Mouse (Mus musculus) MEL (cell line): ENCODE results near the gene Myog. TPM values are rescaled to one million over a fixed set of nuclear protein-coding genes. Genes with fewer than 3 reads are reported as not detected.

Experiments
- DNase-seq: peaks from one replicate; pipeline ENCODE4 v3.0.0; 2011; ENCODE audit warnings: low read depth, low spot score
- H3K27ac ChIP-seq: 2 replicates; pipeline ENCODE4 v1.5.1; 2012; ENCODE audit warnings: low read depth, mild to moderate bottlenecking, control low read depth, low read length, moderate library complexity; ENCODE audit not compliant: control insufficient read depth
- H3K27me3 ChIP-seq, 2 experiments: fragments of 150-350 bp in 1 of 2; sonication (generic) in 1 of 2; 2 replicates each; pipeline ENCODE4 v1.6.1; 2012; ENCODE audit warnings: low read length in 2 of 2, mild to moderate bottlenecking in 2 of 2, improper control_type of control experiment in 1 of 2, moderate library complexity in 1 of 2; ENCODE audit not compliant: insufficient read depth in 2 of 2, control insufficient read depth in 1 of 2
- H3K36me3 ChIP-seq, 2 experiments: 2 replicates each; pipeline ENCODE4 v1.6.1; 2012 to 2014; ENCODE audit warnings: low read length in 2 of 2, improper control_type of control experiment in 1 of 2, inconsistent platforms in 1 of 2, mild to moderate bottlenecking in 1 of 2; ENCODE audit not compliant: insufficient read depth in 2 of 2, control insufficient read depth in 1 of 2
- H3K4me1 ChIP-seq, 2 experiments: fragments of 150-350 bp in 1 of 2; sonication (generic) in 1 of 2; 2 replicates each; pipeline ENCODE4 v1.6.1; 2012; ENCODE audit warnings: low read length in 2 of 2, improper control_type of control experiment in 1 of 2, mild to moderate bottlenecking in 1 of 2; ENCODE audit not compliant: insufficient read depth in 2 of 2, control insufficient read depth in 1 of 2
- H3K4me3 ChIP-seq, 2 experiments: fragments of 150-350 bp in 1 of 2; sonication (generic) in 1 of 2; 2 replicates each; pipeline ENCODE4 v1.5.1; 2012; ENCODE audit warnings: low read depth in 2 of 2, low read length in 2 of 2, mild to moderate bottlenecking in 2 of 2, moderate library complexity in 2 of 2, control low read depth in 1 of 2, improper control_type of control experiment in 1 of 2; ENCODE audit not compliant: control insufficient read depth in 1 of 2, insufficient read depth in 1 of 2
- H3K79me2 ChIP-seq: 2 replicates; pipeline ENCODE4 v1.6.1; 2012; ENCODE audit warnings: mild to moderate bottlenecking, low read length, moderate library complexity; ENCODE audit not compliant: control insufficient read depth, poor library complexity, insufficient read depth
- H3K9ac ChIP-seq: 2 replicates; pipeline ENCODE4 v1.6.1; 2012; ENCODE audit warnings: low read depth, mild to moderate bottlenecking, control low read depth, low read length, moderate library complexity; ENCODE audit not compliant: control insufficient read depth, poor library complexity, severe bottlenecking
- H3K9me3 ChIP-seq: fragments of 150-350 bp; sonication (generic); replicated peaks from 2 replicates; pipeline ENCODE4 v1.6.1; 2012; ENCODE audit warnings: mild to moderate bottlenecking, low read length, improper control_type of control experiment, moderate library complexity; ENCODE audit not compliant: insufficient read depth
- CTCF ChIP-seq, 3 experiments: IDR thresholded peaks in 2 of 3; conservative IDR thresholded peaks in 1 of 3; 2 replicates each; pipeline ENCODE4 v1.5.1; 2011 to 2012; ENCODE audit warnings: low read length in 3 of 3, low read depth in 2 of 3, mild to moderate bottlenecking in 2 of 3, improper control_type of control experiment in 1 of 3, inconsistent platforms in 1 of 3, mixed read lengths in 1 of 3, moderate library complexity in 1 of 3; ENCODE audit not compliant: control insufficient read depth in 1 of 3, insufficient read depth in 1 of 3, poor library complexity in 1 of 3, severe bottlenecking in 1 of 3
- ELF1 ChIP-seq: IDR thresholded peaks from 2 replicates; pipeline ENCODE4 v1.6.1; 2014; ENCODE audit warnings: low read depth, mild to moderate bottlenecking, inconsistent platforms, low read length, improper control_type of control experiment, moderate library complexity
- EP300 ChIP-seq, 2 experiments: IDR thresholded peaks; 2 replicates each; pipeline ENCODE4 v1.6.1; 2011; ENCODE audit warnings: improper control_type of control experiment in 2 of 2, low read length in 2 of 2, low read depth in 1 of 2, mild to moderate bottlenecking in 1 of 2
- ETS1 ChIP-seq: IDR thresholded peaks from 2 replicates; pipeline ENCODE4 v1.6.1; 2012; ENCODE audit warnings: low read depth, mild to moderate bottlenecking, inconsistent platforms, low read length, improper control_type of control experiment, moderate library complexity
- GABPA ChIP-seq: IDR thresholded peaks from 2 replicates; pipeline ENCODE4 v1.6.1; 2012; ENCODE audit warnings: low read depth, mild to moderate bottlenecking, inconsistent platforms, low read length, improper control_type of control experiment, moderate library complexity
- MAFK ChIP-seq: IDR thresholded peaks from 2 replicates; pipeline ENCODE4 v1.6.1; 2011; ENCODE audit warnings: low read depth, mild to moderate bottlenecking, low read length, improper control_type of control experiment, borderline replicate concordance
- MAX ChIP-seq: IDR thresholded peaks from 2 replicates; pipeline ENCODE4 v1.6.1; 2011; ENCODE audit warnings: low read length, improper control_type of control experiment
- MEF2A ChIP-seq: IDR thresholded peaks from 2 replicates; pipeline ENCODE4 v1.6.1; 2014; ENCODE audit warnings: low read depth, mild to moderate bottlenecking, inconsistent platforms, low read length, improper control_type of control experiment; ENCODE audit not compliant: poor library complexity, insufficient replicate concordance, severe bottlenecking; ENCODE audit errors: extremely low read depth
- MXI1 ChIP-seq: IDR thresholded peaks from 2 replicates; pipeline ENCODE4 v1.6.1; 2011; ENCODE audit warnings: mild to moderate bottlenecking, low read depth, low read length, improper control_type of control experiment
- POLR2AphosphoS2 ChIP-seq: IDR thresholded peaks from 2 replicates; pipeline ENCODE4 v1.6.1; 2011; ENCODE audit warnings: low read length, improper control_type of control experiment
- RAD21 ChIP-seq: IDR thresholded peaks from 2 replicates; pipeline ENCODE4 v1.6.1; 2011; ENCODE audit warnings: mild to moderate bottlenecking, low read depth, low read length, improper control_type of control experiment
- SMC3 ChIP-seq: IDR thresholded peaks from 2 replicates; pipeline ENCODE4 v1.6.1; 2011; ENCODE audit warnings: low read depth, low read length, improper control_type of control experiment
- USF1 ChIP-seq: IDR thresholded peaks from 2 replicates; pipeline ENCODE4 v1.6.1; 2014; ENCODE audit warnings: low read depth, mild to moderate bottlenecking, inconsistent platforms, low read length, improper control_type of control experiment, moderate library complexity
- ZC3H11A ChIP-seq: IDR thresholded peaks from 2 replicates; pipeline ENCODE4 v1.6.1; 2012; ENCODE audit warnings: low read depth, mild to moderate bottlenecking, inconsistent platforms, low read length, improper control_type of control experiment
- ZMIZ1 ChIP-seq: IDR thresholded peaks from 2 replicates; pipeline ENCODE4 v1.6.1; 2012; ENCODE audit warnings: low read depth, mild to moderate bottlenecking, inconsistent platforms, low read length, improper control_type of control experiment, moderate library complexity
- polyA plus RNA-seq, 2 experiments: library from polyadenylated mRNA; stranded (reverse) in 1 of 2; unstranded in 1 of 2; fragments of >175 nt in 1 of 2; fragments of >200 nt in 1 of 2; gene quantifications; 2 replicates each; pipeline versions ENCODE4 v1.2.1 to v1.2.4; 2012; ENCODE audit warnings: low replicate concordance in 2 of 2, low read depth in 1 of 2; ENCODE audit not compliant: insufficient read length in 2 of 2, insufficient read depth in 1 of 2, missing spikeins in 1 of 2
- total RNA-seq: library from RNA; depleted of rRNA; stranded (reverse); fragments of 300-350 nt; gene quantifications from 2 replicates; pipeline ENCODE4 v1.2.3, GENCODE M21; 2012

The Myog gene
- total and polyA plus RNA-seq, 3 experiments: not detected

DNA sequence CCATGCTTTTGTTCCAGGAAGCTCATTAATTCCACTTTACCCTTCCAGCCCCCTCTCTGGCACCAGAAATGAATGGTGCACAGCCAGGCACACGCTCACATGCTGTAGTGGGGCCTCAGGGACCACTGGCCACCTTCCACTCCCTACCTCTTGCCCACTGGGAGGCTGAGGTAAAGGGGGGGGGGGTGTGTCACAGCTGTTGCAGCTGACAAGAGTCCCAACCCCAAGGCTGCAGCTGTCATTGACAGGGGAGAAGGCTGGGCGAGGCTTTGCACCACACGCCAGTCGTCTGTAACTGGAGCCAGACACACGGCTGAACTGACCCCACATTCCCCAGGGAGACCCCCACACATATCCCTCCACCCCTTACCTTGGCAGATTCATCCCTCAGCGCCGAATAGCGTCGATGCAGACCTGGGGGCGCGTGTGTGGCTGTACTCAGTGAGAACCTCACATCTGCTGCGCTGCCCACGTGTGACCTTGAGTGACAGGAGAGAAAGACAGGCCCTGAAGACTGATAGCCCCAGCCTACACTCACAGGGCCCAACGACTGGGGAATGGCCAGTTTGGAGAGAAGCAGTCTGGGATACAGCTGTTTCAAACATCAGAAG, 31.0 kb downstream of the Myog start:
- no peaks in the 10 kb centered on the region; a peak in 1 of 4 replicates for H3K27me3 ChIP-seq
- no peaks in the 10 kb centered on the region for H3K9me3 ChIP-seq
- H3K36me3 ChIP-seq: no peaks in the 10 kb centered on the region
- no peak for DNase-seq
- H3K79me2 ChIP-seq: no peaks in the 10 kb centered on the region
- H3K4me1 ChIP-seq: no peaks in the 10 kb centered on the region
- H3K4me3 ChIP-seq: no peak overlapping the region
- TF ChIP-seq EP300 (IDR thresholded peaks at IDR 0.05; ENCODE audit: low read depth in 1 of 2, low read length in 2 of 2): no peak
- no peak for TF ChIP-seq MEF2A
- no peak for TF ChIP-seq ZMIZ1
- no peak for TF ChIP-seq MAFK
- TF ChIP-seq MAX: no peak
- TF ChIP-seq ELF1: no peak
- no peak for TF ChIP-seq ZC3H11A
- TF ChIP-seq POLR2AphosphoS2: no peak
- TF ChIP-seq GABPA: no peak
- TF ChIP-seq USF1: no peak
- TF ChIP-seq CTCF (IDR thresholded peaks at IDR 0.05 in 2 of 3, conservative IDR thresholded peaks at IDR 0.05 in 1 of 3; ENCODE audit: control insufficient read depth in 1 of 3, insufficient read depth in 1 of 3, low read depth in 2 of 3, low read length in 3 of 3, poor library complexity in 1 of 3, severe bottlenecking in 1 of 3): no peak
- TF ChIP-seq MXI1: no peak
- H3K9ac ChIP-seq: no peak overlapping the region
- no peak overlapping the region for H3K27ac ChIP-seq

DNA sequence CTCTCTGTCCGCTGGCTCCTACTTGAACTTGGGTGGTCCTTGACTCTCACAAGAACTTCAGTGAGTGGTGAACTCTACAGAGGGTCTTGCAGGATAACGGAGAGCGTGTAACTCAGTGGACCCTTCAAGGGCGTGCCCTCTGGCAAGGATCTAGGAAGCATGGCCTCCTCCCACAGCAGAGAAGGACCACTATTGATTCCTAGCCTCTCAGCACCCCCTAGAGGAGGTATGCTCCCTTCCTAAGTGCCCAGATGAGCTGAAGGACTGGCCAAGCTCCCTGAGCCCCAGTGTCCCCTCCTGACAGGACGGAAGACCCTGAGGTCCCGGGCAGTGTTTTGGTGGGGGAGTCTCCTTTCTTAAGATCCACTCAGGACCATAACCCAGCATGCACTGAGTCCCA, 32.8 kb downstream of the Myog start:
- no peak for DNase-seq
- no peaks in the 10 kb centered on the region for H3K36me3 ChIP-seq
- H3K27me3 ChIP-seq: no peaks in the 10 kb centered on the region; a peak in 1 of 4 replicates
- H3K4me1 ChIP-seq: no peaks in the 10 kb centered on the region
- H3K4me3 ChIP-seq: no peak overlapping the region
- H3K9me3 ChIP-seq: no peaks in the 10 kb centered on the region
- no peak overlapping the region for H3K9ac ChIP-seq
- no peaks in the 10 kb centered on the region for H3K79me2 ChIP-seq
- H3K27ac ChIP-seq: no peak overlapping the region
- peak; percentile 50 for TF ChIP-seq RAD21
- TF ChIP-seq CTCF (IDR thresholded peaks at IDR 0.05 in 2 of 3, conservative IDR thresholded peaks at IDR 0.05 in 1 of 3; ENCODE audit: control insufficient read depth in 1 of 3, insufficient read depth in 1 of 3, low read depth in 2 of 3, low read length in 3 of 3, poor library complexity in 1 of 3, severe bottlenecking in 1 of 3): peak in 2 of 3 experiments; percentile 11 to 49; a peak in 2 of 6 replicates
- TF ChIP-seq ELF1: no peak
- TF ChIP-seq ETS1: no peak
- peak; percentile 37 for TF ChIP-seq SMC3
- TF ChIP-seq, all 39 proteins: peak for 3
